Mouse (Mus musculus) cerebellum, adult 2 months (tissue): ENCODE results near the gene Pou6f2. TPM values are rescaled to one million over a fixed set of nuclear protein-coding genes. Genes with fewer than 3 reads are reported as not detected.
A peak's percentile ranks its signal among the peaks of the same experiment; 100 is the strongest.

Source experiments
- DNase-seq, 2 experiments: peaks; one replicate each; pipeline ENCODE4 v3.0.0; 2021
- H3K27ac ChIP-seq: fragments of 200-500 bp; 2 replicates; pipeline ENCODE4 v1.5.1; 2012; ENCODE audit warnings: low read length, control low read depth, inconsistent platforms; ENCODE audit not compliant: insufficient read depth
- H3K27me3 ChIP-seq: fragments of 200-500 bp; 2 replicates; pipeline ENCODE4 v1.6.1; 2012; ENCODE audit warnings: inconsistent platforms, mild to moderate bottlenecking, low read length, moderate library complexity; ENCODE audit not compliant: control insufficient read depth, insufficient read depth
- H3K4me1 ChIP-seq: fragments of 200-500 bp; 2 replicates; pipeline ENCODE4 v1.6.1; 2011; ENCODE audit warnings: low read length; ENCODE audit not compliant: control insufficient read depth, insufficient read depth
- H3K4me3 ChIP-seq: fragments of 200-500 bp; replicated peaks from 2 replicates; pipeline ENCODE3; 2011; ENCODE audit warnings: mild to moderate bottlenecking, low read depth, low read length, control low read depth; ENCODE audit not compliant: insufficient read depth
- CTCF ChIP-seq: fragments of 200-500 bp; IDR thresholded peaks from 2 replicates; pipeline ENCODE4 v1.5.1; 2011; ENCODE audit warnings: low read depth, mild to moderate bottlenecking, control low read depth, low read length, moderate library complexity, borderline replicate concordance; ENCODE audit not compliant: insufficient read depth
- POLR2A ChIP-seq: fragments of 200-500 bp; IDR thresholded peaks from 2 replicates; pipeline ENCODE4 v1.6.1; 2011; ENCODE audit warnings: low read length, control low read depth, borderline replicate concordance; ENCODE audit not compliant: insufficient read depth
- WGBS: fragments of 180-500 bp; shearing (Covaris S2); methylation state at CpG from one replicate; pipeline ENCODE4 v1.1.7; 2018; 5-methylcytosine and 5-hydroxymethylcytosine counted together
- polyA plus RNA-seq: library from polyadenylated mRNA; depleted of rRNA; stranded (reverse); fragments of >200 nt; gene quantifications from 2 replicates; pipeline ENCODE4 v1.2.3, GENCODE M21; 2012

Gene Pou6f2
- polyA plus RNA-seq, 1 experiment = 0.88 TPM

GRCm38 (mm10) chr13:18204476-18205250 lies 192.8 kb downstream of the Pou6f2 start:
- no peaks in the 10 kb centered on the region for H3K4me1 ChIP-seq
- 29% methylated on average over 8 of the region's 8 CpGs for WGBS
- no peak overlapping the region for H3K27ac ChIP-seq
- no peak for DNase-seq
- H3K4me3 ChIP-seq = no peak overlapping the region
- H3K27me3 ChIP-seq = no peaks in the 10 kb centered on the region
- TF ChIP-seq CTCF (no peak), POLR2A (no peak)

GRCm38 (mm10) chr13:18174003-18174402 lies 223.5 kb downstream of the Pou6f2 start:
- TF ChIP-seq POLR2A (no peak), CTCF (peak; percentile 47; the same call in 1 of the 2 replicates)
- Histone ChIP-seq H3K4me3 (no peak overlapping the region), H3K27ac (no peak overlapping the region), H3K4me1 (no peaks in the 10 kb centered on the region), H3K27me3 (no peaks in the 10 kb centered on the region)
- peak in 1 of 2 experiments; percentile 2 for DNase-seq
- 68% methylated on average over 3 of the region's 3 CpGs for WGBS

DNA sequence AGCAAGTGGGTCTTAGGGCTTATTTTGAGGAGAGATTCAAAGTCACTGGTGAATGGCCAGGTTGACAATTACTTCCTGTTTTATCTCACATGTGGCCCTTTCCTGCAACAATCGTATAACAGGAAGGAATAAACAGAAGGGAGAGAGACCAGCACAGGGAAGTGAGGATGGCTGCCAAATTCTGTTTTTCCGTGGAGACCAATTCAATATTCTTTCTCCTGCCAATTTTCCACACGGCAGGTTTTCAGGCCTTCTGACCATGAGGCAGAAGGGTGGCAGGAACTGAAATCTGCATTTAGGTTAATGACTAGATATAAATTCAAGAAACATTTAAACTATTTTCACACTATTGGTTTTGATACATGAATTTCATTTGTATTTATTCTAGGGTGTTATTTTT lies 224.5 kb downstream of the Pou6f2 start:
- DNase-seq = peak in 1 of 2 experiments; percentile 29

DNA sequence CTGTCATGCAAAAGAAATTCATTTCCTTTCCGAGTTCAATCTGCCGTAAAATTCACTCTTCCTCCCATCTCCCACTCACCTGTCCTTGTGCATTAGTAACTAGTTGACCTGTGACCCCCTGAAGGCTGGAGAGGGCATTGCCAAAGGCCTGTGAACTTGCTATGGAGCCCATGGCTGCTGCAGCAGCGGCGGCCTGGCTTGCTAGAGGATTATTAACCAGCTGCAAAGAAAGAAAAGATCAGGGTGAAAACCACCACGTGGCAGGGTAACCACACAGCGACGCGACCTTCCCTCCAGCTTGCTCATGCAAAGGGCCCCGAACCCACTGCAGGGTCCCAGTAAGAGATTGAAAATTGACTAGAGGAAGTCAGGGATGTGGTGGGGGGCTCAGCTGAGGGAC lies 225.2 kb downstream of the Pou6f2 start:
- 70% methylated on average over 9 of the region's 9 CpGs for WGBS
- no peak for DNase-seq
- no peak overlapping the region for H3K4me3 ChIP-seq
- no peaks in the 10 kb centered on the region for H3K27me3 ChIP-seq
- TF ChIP-seq POLR2A = no peak
- TF ChIP-seq CTCF = no peak
- no peak overlapping the region for H3K27ac ChIP-seq
- H3K4me1 ChIP-seq = no peaks in the 10 kb centered on the region

More for the DNA sequence above, 224.5 kb downstream of the Pou6f2 start:
- Histone ChIP-seq H3K4me3 (no peak overlapping the region), H3K4me1 (no peaks in the 10 kb centered on the region), H3K27me3 (no peaks in the 10 kb centered on the region), H3K27ac (no peak overlapping the region)
- 3% methylated on average over 3 of the region's 3 CpGs for WGBS
- no peak for TF ChIP-seq POLR2A
- no peak for TF ChIP-seq CTCF

GRCm38 (mm10) chr13:18164182-18164581 lies 233.3 kb downstream of the Pou6f2 start:
- H3K4me1 ChIP-seq = no peaks in the 10 kb centered on the region
- 100% methylated on average over 1 of the region's 1 CpGs for WGBS
- H3K27ac ChIP-seq = no peak overlapping the region
- no peak overlapping the region for H3K4me3 ChIP-seq
- TF ChIP-seq CTCF = no peak
- no peak for TF ChIP-seq POLR2A
- H3K27me3 ChIP-seq = no peaks in the 10 kb centered on the region
- DNase-seq = no peak

DNA sequence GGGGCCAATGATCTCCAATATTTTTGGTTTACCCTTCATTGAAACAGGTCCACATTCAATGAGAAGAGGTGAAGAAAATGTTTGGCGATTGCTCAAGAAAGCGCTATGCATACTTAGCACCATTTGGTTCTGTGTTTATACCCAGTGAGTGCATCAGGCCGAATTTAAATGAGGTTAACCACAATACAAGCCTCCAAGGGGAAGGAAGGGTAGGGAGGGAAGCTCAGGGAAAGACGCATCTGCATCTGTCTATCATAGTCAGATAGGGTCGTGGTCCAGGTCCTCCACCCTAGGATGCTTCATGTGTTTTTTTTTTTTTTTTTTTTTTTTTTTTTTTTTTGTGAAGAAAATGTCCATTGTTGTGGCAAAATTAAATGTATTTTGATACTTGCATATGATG lies 236.9 kb downstream of the Pou6f2 start:
- Histone ChIP-seq H3K4me3 (no peak overlapping the region), H3K4me1 (no peaks in the 10 kb centered on the region), H3K27me3 (no peaks in the 10 kb centered on the region), H3K27ac (no peak overlapping the region)
- no peak for TF ChIP-seq POLR2A
- no peak for TF ChIP-seq CTCF
- 41% methylated on average over 5 of the region's 5 CpGs for WGBS
- DNase-seq = no peak

DNA sequence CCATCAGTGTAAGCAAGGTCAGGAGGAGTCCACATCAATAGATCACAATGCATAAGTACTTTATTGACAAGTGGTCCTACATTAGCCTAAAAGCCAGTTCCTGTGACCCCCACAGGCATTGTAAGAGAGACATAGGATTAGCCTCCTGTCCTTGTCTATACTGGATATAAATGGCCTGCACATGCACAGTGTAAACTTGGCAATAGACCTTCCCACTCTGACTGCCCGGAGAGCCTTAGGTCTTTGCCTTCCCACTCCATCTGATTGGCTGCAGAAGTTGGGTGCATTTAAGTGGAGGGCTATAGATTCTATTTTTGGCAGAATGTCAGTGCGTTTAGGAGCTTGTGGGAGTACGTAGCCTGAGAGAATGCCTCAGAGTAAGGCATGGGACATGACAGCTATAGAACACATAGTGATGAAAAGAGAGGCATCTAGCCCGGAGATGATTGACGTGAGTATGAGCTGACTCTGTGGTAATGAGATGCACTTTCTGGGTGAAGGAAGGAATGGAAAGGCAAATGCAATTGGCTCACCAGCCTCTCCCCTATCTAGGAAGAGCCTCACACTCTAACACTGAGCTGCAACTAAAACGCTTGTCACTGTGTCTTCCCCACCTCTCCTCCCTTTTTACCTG lies 243.4 kb downstream of the Pou6f2 start:
- no peaks in the 10 kb centered on the region for H3K4me1 ChIP-seq
- WGBS = 81% methylated on average over 6 of the region's 6 CpGs
- TF ChIP-seq CTCF = no peak
- TF ChIP-seq POLR2A = no peak

GRCm38 (mm10) chr13:18133646-18134045 lies 263.8 kb downstream of the Pou6f2 start:
- Histone ChIP-seq H3K27ac (no peak overlapping the region), H3K27me3 (no peaks in the 10 kb centered on the region), H3K4me1 (no peaks in the 10 kb centered on the region), H3K4me3 (no peak overlapping the region)
- DNase-seq = no peak
- 47% methylated on average over 2 of the region's 2 CpGs for WGBS
- TF ChIP-seq CTCF = no peak
- no peak for TF ChIP-seq POLR2A

More for the DNA sequence above, 243.4 kb downstream of the Pou6f2 start:
- H3K4me3 ChIP-seq = no peak overlapping the region
- H3K27me3 ChIP-seq = no peaks in the 10 kb centered on the region
- no peak overlapping the region for H3K27ac ChIP-seq
- no peak for DNase-seq
